Mouse (Mus musculus) MEL (cell line): ENCODE measurements around the gene Tnc. TPM values are rescaled to one million over a fixed set of nuclear protein-coding genes. Genes with fewer than 3 reads are reported as not detected.

Source experiments
- DNase-seq: peaks from one replicate; pipeline ENCODE4 v3.0.0; 2011; ENCODE audit warnings: low read depth, low spot score
- H3K27ac ChIP-seq: 2 replicates; pipeline ENCODE4 v1.5.1; 2012; ENCODE audit warnings: low read depth, mild to moderate bottlenecking, control low read depth, low read length, moderate library complexity; ENCODE audit not compliant: control insufficient read depth
- H3K27me3 ChIP-seq, 2 experiments: fragments of 150-350 bp in 1 of 2; sonication (generic) in 1 of 2; 2 replicates each; pipeline ENCODE4 v1.6.1; 2012; ENCODE audit warnings: low read length in 2 of 2, mild to moderate bottlenecking in 2 of 2, improper control_type of control experiment in 1 of 2, moderate library complexity in 1 of 2; ENCODE audit not compliant: insufficient read depth in 2 of 2, control insufficient read depth in 1 of 2
- H3K36me3 ChIP-seq, 2 experiments: 2 replicates each; pipeline ENCODE4 v1.6.1; 2012 to 2014; ENCODE audit warnings: low read length in 2 of 2, improper control_type of control experiment in 1 of 2, inconsistent platforms in 1 of 2, mild to moderate bottlenecking in 1 of 2; ENCODE audit not compliant: insufficient read depth in 2 of 2, control insufficient read depth in 1 of 2
- H3K4me1 ChIP-seq, 2 experiments: fragments of 150-350 bp in 1 of 2; sonication (generic) in 1 of 2; 2 replicates each; pipeline ENCODE4 v1.6.1; 2012; ENCODE audit warnings: low read length in 2 of 2, improper control_type of control experiment in 1 of 2, mild to moderate bottlenecking in 1 of 2; ENCODE audit not compliant: insufficient read depth in 2 of 2, control insufficient read depth in 1 of 2
- H3K4me3 ChIP-seq, 2 experiments: fragments of 150-350 bp in 1 of 2; sonication (generic) in 1 of 2; 2 replicates each; pipeline ENCODE4 v1.5.1; 2012; ENCODE audit warnings: low read depth in 2 of 2, low read length in 2 of 2, mild to moderate bottlenecking in 2 of 2, moderate library complexity in 2 of 2, control low read depth in 1 of 2, improper control_type of control experiment in 1 of 2; ENCODE audit not compliant: control insufficient read depth in 1 of 2, insufficient read depth in 1 of 2
- H3K79me2 ChIP-seq: 2 replicates; pipeline ENCODE4 v1.6.1; 2012; ENCODE audit warnings: mild to moderate bottlenecking, low read length, moderate library complexity; ENCODE audit not compliant: control insufficient read depth, poor library complexity, insufficient read depth
- H3K9ac ChIP-seq: 2 replicates; pipeline ENCODE4 v1.6.1; 2012; ENCODE audit warnings: low read depth, mild to moderate bottlenecking, control low read depth, low read length, moderate library complexity; ENCODE audit not compliant: control insufficient read depth, poor library complexity, severe bottlenecking
- H3K9me3 ChIP-seq: fragments of 150-350 bp; sonication (generic); replicated peaks from 2 replicates; pipeline ENCODE4 v1.6.1; 2012; ENCODE audit warnings: mild to moderate bottlenecking, low read length, improper control_type of control experiment, moderate library complexity; ENCODE audit not compliant: insufficient read depth
- CHD1 ChIP-seq: IDR thresholded peaks from 2 replicates; pipeline ENCODE4 v1.6.1; 2012; ENCODE audit warnings: low read depth, mild to moderate bottlenecking, inconsistent platforms, low read length, improper control_type of control experiment
- ETS1 ChIP-seq: IDR thresholded peaks from 2 replicates; pipeline ENCODE4 v1.6.1; 2012; ENCODE audit warnings: low read depth, mild to moderate bottlenecking, inconsistent platforms, low read length, improper control_type of control experiment, moderate library complexity
- GATA1 ChIP-seq: IDR thresholded peaks from 2 replicates; pipeline ENCODE4 v1.6.1; 2011; ENCODE audit warnings: low read depth, low read length, improper control_type of control experiment
- HCFC1 ChIP-seq: IDR thresholded peaks from 2 replicates; pipeline ENCODE4 v1.6.1; 2012; ENCODE audit warnings: low read depth, mild to moderate bottlenecking, inconsistent platforms, low read length, improper control_type of control experiment, moderate library complexity
- KAT2A ChIP-seq: conservative IDR thresholded peaks from 2 replicates; pipeline ENCODE4 v1.6.1; 2012; ENCODE audit warnings: low read depth, low read length, improper control_type of control experiment, inconsistent platforms
- MAZ ChIP-seq: IDR thresholded peaks from 2 replicates; pipeline ENCODE4 v1.6.1; 2012; ENCODE audit warnings: low read depth, mild to moderate bottlenecking, inconsistent platforms, low read length, improper control_type of control experiment
- MEF2A ChIP-seq: IDR thresholded peaks from 2 replicates; pipeline ENCODE4 v1.6.1; 2014; ENCODE audit warnings: low read depth, mild to moderate bottlenecking, inconsistent platforms, low read length, improper control_type of control experiment; ENCODE audit not compliant: poor library complexity, insufficient replicate concordance, severe bottlenecking; ENCODE audit errors: extremely low read depth
- MYB ChIP-seq: IDR thresholded peaks from 2 replicates; pipeline ENCODE4 v1.6.1; 2011; ENCODE audit warnings: mild to moderate bottlenecking, low read depth, low read length, improper control_type of control experiment
- POLR2A ChIP-seq, 2 experiments: IDR thresholded peaks; 2 replicates each; pipeline ENCODE4 v1.6.1; 2011 to 2012; ENCODE audit warnings: low read length in 2 of 2, mild to moderate bottlenecking in 2 of 2, control low read depth in 1 of 2, improper control_type of control experiment in 1 of 2, low read depth in 1 of 2, moderate library complexity in 1 of 2; ENCODE audit not compliant: control insufficient read depth in 1 of 2, insufficient read depth in 1 of 2, poor library complexity in 1 of 2
- RAD21 ChIP-seq: IDR thresholded peaks from 2 replicates; pipeline ENCODE4 v1.6.1; 2011; ENCODE audit warnings: mild to moderate bottlenecking, low read depth, low read length, improper control_type of control experiment
- SIN3A ChIP-seq: IDR thresholded peaks from 2 replicates; pipeline ENCODE4 v1.6.1; 2012; ENCODE audit warnings: low read length, improper control_type of control experiment, inconsistent platforms
- TAL1 ChIP-seq: IDR thresholded peaks from 2 replicates; pipeline ENCODE4 v1.6.1; 2012; ENCODE audit warnings: mild to moderate bottlenecking, inconsistent platforms, low read length, moderate library complexity, mixed read lengths
- USF1 ChIP-seq: IDR thresholded peaks from 2 replicates; pipeline ENCODE4 v1.6.1; 2014; ENCODE audit warnings: low read depth, mild to moderate bottlenecking, inconsistent platforms, low read length, improper control_type of control experiment, moderate library complexity
- USF2 ChIP-seq, 2 experiments: IDR thresholded peaks; 2 replicates each; pipeline ENCODE4 v1.6.1; 2011 to 2012; ENCODE audit warnings: improper control_type of control experiment in 2 of 2, low read length in 2 of 2, borderline replicate concordance in 1 of 2, inconsistent platforms in 1 of 2, low read depth in 1 of 2, mild to moderate bottlenecking in 1 of 2; ENCODE audit not compliant: insufficient read depth in 1 of 2
- polyA plus RNA-seq, 2 experiments: library from polyadenylated mRNA; stranded (reverse) in 1 of 2; unstranded in 1 of 2; fragments of >175 nt in 1 of 2; fragments of >200 nt in 1 of 2; gene quantifications; 2 replicates each; pipeline versions ENCODE4 v1.2.1 to v1.2.4; 2012; ENCODE audit warnings: low replicate concordance in 2 of 2, low read depth in 1 of 2; ENCODE audit not compliant: insufficient read length in 2 of 2, insufficient read depth in 1 of 2, missing spikeins in 1 of 2
- total RNA-seq: library from RNA; depleted of rRNA; stranded (reverse); fragments of 300-350 nt; gene quantifications from 2 replicates; pipeline ENCODE4 v1.2.3, GENCODE M21; 2012

The Tnc gene
- total and polyA plus RNA-seq, 3 experiments: not detected

- Histone ChIP-seq H3K27me3 (no peaks in the 10 kb centered on the region), H3K9ac (no peak overlapping the region), H3K36me3 (no peaks in the 10 kb centered on the region), H3K9me3 (no peaks in the 10 kb centered on the region)
- TF ChIP-seq MYB: no peak
- TF ChIP-seq RAD21: no peak
- TF ChIP-seq ETS1: no peak
- no peak for TF ChIP-seq USF1
- TF ChIP-seq TAL1: no peak
- TF ChIP-seq, all 39 proteins: peak for 0
- Histone ChIP-seq H3K4me1 (no peaks in the 10 kb centered on the region), H3K4me3 (no peak overlapping the region), H3K27ac (no peak overlapping the region), H3K79me2 (no peaks in the 10 kb centered on the region)
- DNase-seq: no peak
Measured at GRCm38 (mm10) chr4:63986576-63986975, 60.2 kb downstream of the Tnc start.

GRCm38 (mm10) chr4:63983098-63983445 is 63.7 kb downstream of the Tnc start:
- no peaks in the 10 kb centered on the region for H3K4me1 ChIP-seq
- H3K4me3 ChIP-seq: no peak overlapping the region
- TF ChIP-seq HCFC1 (no peak), MEF2A (no peak), USF1 (no peak), MAZ (no peak), KAT2A (no peak), POLR2A (IDR thresholded peaks at IDR 0.05; ENCODE audit: control insufficient read depth in 1 of 2, insufficient read depth in 1 of 2, low read depth in 1 of 2, low read length in 2 of 2, poor library complexity in 1 of 2) (no peak), TAL1 (no peak), GATA1 (no peak), CHD1 (no peak), SIN3A (no peak), USF2 (IDR thresholded peaks at IDR 0.05; ENCODE audit: borderline replicate concordance in 1 of 2, insufficient read depth in 1 of 2, low read depth in 1 of 2, low read length in 2 of 2) (no peak), RAD21 (no peak)
- H3K27me3 ChIP-seq: no peaks in the 10 kb centered on the region
- H3K79me2 ChIP-seq: no peaks in the 10 kb centered on the region
- no peak overlapping the region for H3K27ac ChIP-seq
- H3K9ac ChIP-seq: no peak overlapping the region
- H3K36me3 ChIP-seq: no peaks in the 10 kb centered on the region
- no peak for DNase-seq
- H3K9me3 ChIP-seq: no peaks in the 10 kb centered on the region

GRCm38 (mm10) chr4:63982425-63983097 is 64.3 kb downstream of the Tnc start:
- Histone ChIP-seq H3K9ac (no peak overlapping the region), H3K27ac (no peak overlapping the region), H3K27me3 (no peaks in the 10 kb centered on the region), H3K9me3 (no peaks in the 10 kb centered on the region), H3K36me3 (no peaks in the 10 kb centered on the region), H3K4me1 (no peaks in the 10 kb centered on the region), H3K79me2 (no peaks in the 10 kb centered on the region), H3K4me3 (no peak overlapping the region)
- DNase-seq: no peak
- TF ChIP-seq TAL1: no peak
